Mouse (Mus musculus) hematopoietic stem cell, adult 5-6 weeks (primary cell): ENCODE results near the gene Mme. TPM values are rescaled to one million over a fixed set of nuclear protein-coding genes. Genes with fewer than 3 reads are reported as not detected.

Source experiments
- ATAC-seq, 2 experiments: fragments of 125-278 bp in 1 of 2; replicated peaks in 1 of 2; 2 replicates each; pipeline ENCODE4 v1.8.0; 2016 to 2017; ENCODE audit warnings: inconsistent platforms in 2 of 2, mild to moderate bottlenecking in 2 of 2, moderate number of reproducible peaks in 2 of 2, low read depth in 1 of 2, moderate TSS enrichment in 1 of 2; ENCODE audit not compliant: low FRiP score in 2 of 2, poor library complexity in 2 of 2, severe bottlenecking in 2 of 2, insufficient read depth in 1 of 2, low TSS enrichment in 1 of 2
- total RNA-seq: library from RNA; stranded (forward); fragments of 172-1452, 232-1000 nt; gene quantifications from 2 replicates; pipeline ENCODE4 v1.2.3, GENCODE M21; 2017

The Mme gene
- total RNA-seq, 1 experiment from 2014 or later = not detected

DNA sequence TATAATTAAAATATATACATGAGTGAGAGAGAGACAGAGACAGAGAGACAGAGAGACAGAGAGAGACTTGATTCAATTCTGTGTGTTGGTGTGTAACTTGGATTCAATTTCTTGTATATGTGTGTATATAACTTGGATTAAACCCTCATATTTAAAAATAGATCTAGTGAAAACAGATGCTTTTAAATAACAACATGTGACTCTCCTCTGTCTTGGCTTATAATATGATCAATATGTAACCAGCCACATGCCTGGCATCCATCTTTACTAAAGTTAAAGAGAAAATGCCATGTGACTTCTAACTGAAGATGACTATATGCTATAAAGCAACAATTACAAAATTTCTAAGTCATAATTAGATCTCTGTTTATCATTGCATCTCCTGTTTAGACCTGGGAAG is 182.2 kb downstream of the Mme start:
- no peak for ATAC-seq

Other genes starting within 250 kb of the Mme start
- not detected in 2 replicates for gene Gm34302, start 242.3 kb downstream of the Mme start, total RNA-seq